Mouse (Mus musculus) limb, embryonic 13.5 days (tissue): ENCODE measurements around the gene Pbx1. TPM values are rescaled to one million over a fixed set of nuclear protein-coding genes. Genes with fewer than 3 reads are reported as not detected.

Experiments used
- ATAC-seq: fragments of 200-750 bp; cut with Nextera tagmentation; 2 replicates; pipeline ENCODE4 v1.8.0; 2017; ENCODE audit warnings: low read depth, moderate number of reproducible peaks, moderate TSS enrichment; ENCODE audit not compliant: low FRiP score
- H3K27ac ChIP-seq: fragments of 300-500 bp; sonication (generic); 2 replicates; pipeline ENCODE4 v1.5.1; 2015; ENCODE audit warnings: inconsistent platforms, mild to moderate bottlenecking, moderate library complexity
- H3K27me3 ChIP-seq: fragments of 300-500 bp; sonication (generic); 2 replicates; pipeline ENCODE4 v1.6.1; 2015; ENCODE audit warnings: mild to moderate bottlenecking, inconsistent platforms
- H3K36me3 ChIP-seq: fragments of 300-500 bp; sonication (generic); 2 replicates; pipeline ENCODE4 v1.6.1; 2015; ENCODE audit warnings: inconsistent platforms, mild to moderate bottlenecking, moderate library complexity
- H3K4me1 ChIP-seq: fragments of 300-500 bp; sonication (generic); 2 replicates; pipeline ENCODE4 v1.6.1; 2015; ENCODE audit warnings: inconsistent platforms
- H3K4me2 ChIP-seq: fragments of 300-500 bp; sonication (generic); replicated peaks from 2 replicates; pipeline ENCODE4 v1.6.1; 2015; ENCODE audit warnings: inconsistent platforms, mild to moderate bottlenecking, moderate library complexity
- H3K4me3 ChIP-seq: fragments of 300-500 bp; sonication (generic); 2 replicates; pipeline ENCODE4 v1.5.1; 2015; ENCODE audit warnings: moderate library complexity, mild to moderate bottlenecking, inconsistent platforms
- H3K9ac ChIP-seq: fragments of 300-500 bp; sonication (generic); 2 replicates; pipeline ENCODE4 v1.6.1; 2015; ENCODE audit warnings: mild to moderate bottlenecking, inconsistent platforms
- H3K9me3 ChIP-seq: fragments of 300-500 bp; sonication (generic); 2 replicates; pipeline ENCODE4 v1.6.1; 2016; ENCODE audit warnings: inconsistent platforms
- WGBS: fragments of 180-500 bp; shearing (Covaris S2); methylation state at CpG from one replicate; pipeline ENCODE4 v1.1.7; 2015; 5-methylcytosine and 5-hydroxymethylcytosine counted together
- polyA plus RNA-seq: library from polyadenylated mRNA; unstranded; fragments of >200 nt; fragmentation: Nextera tagmentation; extraction: Ambion mirVana; gene quantifications from 2 replicates; pipeline ENCODE4 v1.2.1, GENCODE M21; 2015

Pbx1 gene
- polyA plus RNA-seq, 1 experiment from 2014 or later: 31.6 TPM

DNA sequence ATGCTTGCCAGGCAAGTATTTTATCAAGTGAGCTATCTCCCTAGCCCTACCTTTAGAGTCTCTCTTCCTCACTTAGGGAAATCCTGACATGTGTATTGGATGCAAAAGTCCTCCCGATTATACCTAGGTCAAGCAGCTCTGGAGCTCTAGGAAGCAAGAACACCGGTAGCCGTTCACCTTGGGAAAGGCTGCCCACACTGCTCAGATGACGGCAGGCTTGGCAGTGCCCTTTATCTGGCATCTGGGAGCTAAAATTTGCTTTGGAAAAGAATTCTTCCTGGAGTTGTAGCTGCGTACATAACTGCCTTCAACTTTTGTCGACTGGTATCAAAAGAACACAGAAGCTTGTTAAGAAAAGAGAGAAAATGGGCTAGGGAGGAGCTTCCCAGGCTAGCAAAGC, 37.5 kb downstream of the Pbx1 start:
- Histone ChIP-seq H3K36me3 (peaks cover 15% of the 10 kb centered on the region), H3K27ac (no peak overlapping the region), H3K27me3 (0 out of 2 replicates have a peak, but pooled peaks cover 4% of the 10 kb centered on the region), H3K9me3 (no peaks in the 10 kb centered on the region), H3K4me1 (peaks cover 48% of the 10 kb centered on the region), H3K4me2 (no peak overlapping the region), H3K4me3 (no peak overlapping the region), H3K9ac (no peak overlapping the region)
- no peak for ATAC-seq
- 84% methylated on average over 6 of the region's 6 CpGs for WGBS

DNA sequence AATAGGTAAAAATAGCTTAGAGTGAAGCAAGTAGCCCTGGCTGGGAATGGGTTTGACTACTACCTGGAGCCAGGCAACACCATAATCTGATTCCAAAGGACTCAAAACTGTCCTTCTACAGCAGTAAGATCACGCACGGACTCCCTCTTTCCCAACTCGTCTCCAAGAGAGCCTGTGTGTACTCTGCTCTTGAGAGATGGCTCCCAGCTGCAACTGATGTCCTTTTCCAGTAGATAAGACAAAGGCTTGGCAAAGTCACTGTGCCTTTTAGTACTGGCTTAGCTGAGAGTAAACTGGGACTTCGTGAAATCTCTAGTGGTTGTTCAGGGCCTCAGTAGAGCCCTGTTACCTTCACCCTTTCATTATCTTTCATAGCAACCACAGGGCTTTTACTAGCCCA, 38.6 kb downstream of the Pbx1 start:
- no peak overlapping the region for H3K9ac ChIP-seq
- H3K9me3 ChIP-seq: no peaks in the 10 kb centered on the region
- peaks cover 58% of the 10 kb centered on the region for H3K4me1 ChIP-seq
- ATAC-seq: no peak
- no peak overlapping the region for H3K27ac ChIP-seq
- H3K36me3 ChIP-seq: peaks cover 15% of the 10 kb centered on the region
- H3K27me3 ChIP-seq: 0 out of 2 replicates have a peak, but pooled peaks cover 4% of the 10 kb centered on the region
- WGBS: 67% methylated on average over 4 of the region's 4 CpGs
- H3K4me2 ChIP-seq: no peak overlapping the region
- no peak overlapping the region for H3K4me3 ChIP-seq

DNA sequence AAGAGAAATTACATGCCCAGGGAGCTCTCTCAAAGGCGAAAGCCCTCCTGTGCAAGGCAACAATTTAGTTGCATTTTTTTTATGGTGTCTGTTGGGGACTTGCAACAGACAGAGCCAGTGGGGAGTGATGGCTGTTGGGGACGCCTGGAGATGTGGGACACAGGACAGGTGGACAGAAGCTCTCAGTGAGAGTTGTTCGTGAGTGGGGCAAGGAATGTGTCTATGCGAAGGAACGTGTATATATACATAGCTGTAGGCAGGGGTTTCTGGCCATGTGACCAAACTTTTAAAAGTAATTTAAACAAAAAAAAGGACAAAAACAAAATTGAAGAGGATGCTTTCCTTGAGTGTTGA, 39.6 kb downstream of the Pbx1 start:
- H3K4me1 ChIP-seq: peaks cover 58% of the 10 kb centered on the region
- no peak overlapping the region for H3K9ac ChIP-seq
- no peaks in the 10 kb centered on the region for H3K9me3 ChIP-seq
- H3K27me3 ChIP-seq: 0 out of 2 replicates have a peak, but pooled peaks cover 4% of the 10 kb centered on the region
- H3K27ac ChIP-seq: peak overlapping the region; percentile 61; the same call in 1 of the 2 replicates
- peak overlapping the region; percentile 58 for H3K4me2 ChIP-seq
- 12% methylated on average over 5 of the region's 5 CpGs for WGBS
- ATAC-seq: peak; percentile 12; the same call in 1 of the 2 replicates
- peaks cover 14% of the 10 kb centered on the region for H3K36me3 ChIP-seq
- peak overlapping the region; percentile 13 for H3K4me3 ChIP-seq

DNA sequence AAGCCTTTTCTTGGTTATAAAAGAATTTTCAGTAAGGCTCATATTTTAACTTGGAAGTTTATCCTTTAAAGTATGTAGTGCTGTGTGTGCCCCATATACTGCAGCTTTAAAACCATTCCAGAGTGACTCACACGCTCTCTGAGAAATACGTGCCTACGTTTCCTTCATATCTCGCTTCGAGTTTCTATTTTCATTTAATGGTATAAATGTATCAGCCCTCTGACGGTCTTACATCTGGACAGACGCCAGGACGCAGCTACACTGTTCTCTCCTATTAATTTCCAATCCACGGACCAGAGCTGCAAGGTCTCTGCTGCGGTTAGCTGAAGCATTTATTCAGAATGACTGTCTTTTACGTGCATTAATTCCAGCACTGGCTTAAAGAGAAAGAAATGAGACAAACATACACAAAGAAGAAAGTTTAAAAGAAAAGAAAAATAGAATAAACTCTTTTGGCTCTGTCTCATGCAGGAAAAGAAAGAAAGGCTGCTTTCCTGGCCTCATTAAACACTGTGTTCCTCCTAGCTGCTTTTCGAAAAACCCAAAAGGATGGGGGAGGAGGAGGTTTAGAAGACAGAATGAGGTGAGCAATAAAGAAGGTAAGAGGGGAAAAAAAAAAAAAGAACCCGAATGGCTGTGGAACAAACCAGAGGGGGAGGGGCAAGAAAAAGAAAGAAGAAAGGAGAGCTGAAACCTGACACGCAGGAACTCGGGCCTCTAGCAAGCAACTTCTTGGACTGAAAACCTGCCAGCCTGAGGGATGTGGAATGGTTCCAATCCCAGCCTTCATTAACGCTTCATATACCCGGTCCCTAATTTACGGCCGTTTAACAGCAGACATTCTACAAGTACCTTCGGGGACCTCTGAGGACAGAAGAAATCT, 40.2 kb downstream of the Pbx1 start:
- Histone ChIP-seq H3K27ac (peak overlapping the region; percentile 69), H3K27me3 (0 out of 2 replicates have a peak, but pooled peaks cover 4% of the 10 kb centered on the region), H3K36me3 (peaks cover 7% of the 10 kb centered on the region), H3K9me3 (no peaks in the 10 kb centered on the region), H3K4me3 (peak overlapping the region; percentile 13), H3K4me1 (peaks cover 63% of the 10 kb centered on the region), H3K9ac (0 out of 2 replicates have a peak overlapping the region, but pooled peaks have one; percentile 14), H3K4me2 (peak overlapping the region; percentile 58)
- ATAC-seq: peak; percentile 83
- 5% methylated on average over 20 of the region's 20 CpGs for WGBS

DNA sequence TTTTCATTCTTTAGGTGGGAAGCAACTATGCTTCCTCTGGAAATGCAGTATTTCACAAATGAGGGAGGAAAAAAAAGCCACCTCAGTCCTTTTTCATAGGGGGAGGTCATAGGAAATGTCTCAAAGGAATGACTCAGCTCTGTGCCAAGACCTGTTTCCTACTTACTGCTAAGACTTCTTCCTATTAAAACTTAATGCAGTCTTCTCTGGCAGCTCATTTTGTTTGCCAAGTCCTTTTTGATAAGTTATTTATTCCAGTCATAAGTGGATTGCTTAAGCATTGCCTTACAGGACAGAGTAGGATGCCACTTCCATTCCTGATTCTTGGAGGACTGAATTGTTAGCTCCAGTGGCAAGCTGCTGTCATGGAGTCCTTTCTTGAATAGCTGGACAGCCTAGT, 41.3 kb downstream of the Pbx1 start:
- H3K4me1 ChIP-seq: peaks cover 74% of the 10 kb centered on the region
- no peak overlapping the region for H3K27ac ChIP-seq
- 0 out of 2 replicates have a peak, but pooled peaks cover 4% of the 10 kb centered on the region for H3K27me3 ChIP-seq
- H3K9me3 ChIP-seq: no peaks in the 10 kb centered on the region
- no peak overlapping the region for H3K9ac ChIP-seq
- no peak overlapping the region for H3K4me3 ChIP-seq
- ATAC-seq: no peak
- H3K36me3 ChIP-seq: 0 out of 2 replicates have a peak, but pooled peaks cover 4% of the 10 kb centered on the region
- no peak overlapping the region for H3K4me2 ChIP-seq

DNA sequence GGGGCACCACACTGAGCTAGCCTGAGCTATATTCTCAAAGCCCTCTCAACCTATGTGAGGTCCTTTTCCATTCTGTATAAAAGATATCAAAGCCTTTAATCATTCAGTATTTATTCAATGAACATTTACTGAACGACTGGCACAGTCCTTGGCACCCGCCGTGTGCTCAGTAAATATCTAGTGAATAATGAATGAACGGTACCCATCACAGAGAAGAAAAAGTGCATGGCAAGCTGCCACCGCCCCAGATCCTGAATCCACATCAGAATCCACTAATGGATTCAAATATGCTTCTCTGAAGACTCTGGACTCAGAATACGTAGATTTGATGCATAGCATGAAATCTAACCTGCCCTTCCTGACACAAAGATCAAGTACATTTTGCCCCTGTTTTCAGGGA, 45.9 kb downstream of the Pbx1 start:
- 75% methylated on average over 6 of the region's 6 CpGs for WGBS
- no peak overlapping the region for H3K9ac ChIP-seq

DNA sequence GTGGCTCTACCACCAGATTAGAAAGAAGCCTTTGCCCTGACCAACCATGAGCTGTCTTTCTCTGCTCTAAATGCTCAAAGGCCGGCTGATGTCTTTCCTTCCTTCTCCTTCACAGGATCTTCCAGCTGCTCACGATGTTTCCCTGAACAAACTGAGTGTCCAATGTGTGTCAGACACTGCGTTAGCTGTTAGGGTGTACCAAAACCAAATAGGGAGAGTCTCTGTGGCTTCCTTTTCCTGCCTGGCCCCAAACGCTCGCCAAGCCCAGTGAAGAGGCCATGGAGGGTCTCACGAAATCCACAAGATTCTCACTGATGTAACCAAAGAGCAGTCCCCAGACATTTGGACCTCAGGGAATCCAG, 47.5 kb downstream of the Pbx1 start:
- H3K4me1 ChIP-seq: peaks cover 85% of the 10 kb centered on the region
- 32% methylated on average over 6 of the region's 6 CpGs for WGBS
- 0 out of 2 replicates have a peak, but pooled peaks cover under 1% of the 10 kb centered on the region for H3K27me3 ChIP-seq
- no peak for ATAC-seq
- H3K9me3 ChIP-seq: no peaks in the 10 kb centered on the region
- H3K27ac ChIP-seq: peak overlapping the region; percentile 52; the same call in 1 of the 2 replicates
- no peak overlapping the region for H3K4me2 ChIP-seq
- no peaks in the 10 kb centered on the region for H3K36me3 ChIP-seq
- no peak overlapping the region for H3K9ac ChIP-seq
- H3K4me3 ChIP-seq: no peak overlapping the region

More for the DNA sequence above, 45.9 kb downstream of the Pbx1 start:
- Histone ChIP-seq H3K27ac (no peak overlapping the region), H3K4me1 (peaks cover 83% of the 10 kb centered on the region), H3K4me2 (no peak overlapping the region), H3K36me3 (0 out of 2 replicates have a peak, but pooled peaks cover 4% of the 10 kb centered on the region), H3K27me3 (0 out of 2 replicates have a peak, but pooled peaks cover 4% of the 10 kb centered on the region), H3K9me3 (no peaks in the 10 kb centered on the region), H3K4me3 (no peak overlapping the region)
- no peak for ATAC-seq

DNA sequence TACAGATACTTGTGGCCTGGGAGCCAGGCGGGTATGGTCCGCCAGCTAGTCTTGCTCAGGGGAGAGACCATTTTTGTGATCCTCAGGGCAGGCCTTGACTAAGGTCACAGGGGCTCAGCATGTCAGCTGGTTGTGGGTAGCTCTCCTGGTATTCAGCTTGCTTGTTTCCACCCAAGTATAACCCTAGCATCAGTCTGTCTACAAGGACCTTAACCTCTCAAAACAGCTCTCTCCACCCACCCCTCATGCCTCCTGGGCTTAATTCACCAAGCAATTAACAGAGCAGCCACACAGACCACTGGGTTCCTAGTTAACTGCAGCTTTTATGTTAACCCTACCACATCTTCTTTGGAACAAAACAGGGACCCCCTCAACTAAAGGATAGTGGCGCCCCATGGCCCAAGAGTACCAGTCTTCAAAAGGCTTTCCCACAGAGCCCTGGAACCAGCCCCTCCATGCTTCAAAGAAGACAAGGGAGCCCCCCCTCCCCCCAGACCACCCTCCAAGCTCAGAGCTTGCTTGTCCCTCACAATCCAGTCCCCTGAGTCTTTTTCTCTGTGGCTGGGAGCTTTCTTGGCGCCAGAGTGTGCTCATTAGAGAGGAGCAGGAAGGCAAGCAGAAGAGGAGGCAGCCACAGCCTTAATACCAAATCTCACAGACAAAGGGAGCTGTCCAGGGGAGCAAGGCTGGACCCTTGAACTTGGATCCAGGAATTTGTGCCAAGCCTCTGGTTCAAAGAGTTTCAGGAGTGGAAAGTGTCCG, 48.1 kb downstream of the Pbx1 start:
- Histone ChIP-seq H3K9ac (no peak overlapping the region), H3K4me1 (peaks cover 81% of the 10 kb centered on the region), H3K36me3 (no peaks in the 10 kb centered on the region), H3K9me3 (no peaks in the 10 kb centered on the region), H3K4me3 (no peak overlapping the region), H3K27me3 (no peaks in the 10 kb centered on the region), H3K4me2 (no peak overlapping the region), H3K27ac (peak overlapping the region; percentile 52)
- 38% methylated on average over 5 of the region's 5 CpGs for WGBS
- no peak for ATAC-seq

DNA sequence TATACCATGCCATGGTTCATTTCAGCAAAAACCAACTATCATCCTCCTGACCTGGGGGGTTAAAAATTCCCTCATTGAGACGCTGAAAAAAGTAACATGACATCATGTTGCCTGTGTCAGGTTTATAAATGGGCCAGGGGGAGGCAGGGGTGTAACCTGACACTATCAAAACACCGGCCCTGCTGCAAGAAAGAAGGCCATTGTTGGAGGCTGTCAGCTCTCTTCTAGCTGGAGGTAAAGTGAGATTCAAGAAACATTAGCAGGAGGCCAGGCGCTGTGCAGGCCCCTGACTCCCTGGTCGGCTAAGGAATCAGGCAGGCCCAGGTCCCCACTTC, 49.3 kb downstream of the Pbx1 start:
- H3K9me3 ChIP-seq: no peaks in the 10 kb centered on the region
- H3K4me1 ChIP-seq: peaks cover 75% of the 10 kb centered on the region
- H3K4me3 ChIP-seq: no peak overlapping the region
- ATAC-seq: peak; percentile 76
- H3K27me3 ChIP-seq: no peaks in the 10 kb centered on the region
- H3K4me2 ChIP-seq: peak overlapping the region; percentile 5; the same call in 1 of the 2 replicates
- H3K9ac ChIP-seq: no peak overlapping the region
- WGBS: 3% methylated on average over 4 of the region's 4 CpGs
- peak overlapping the region; percentile 52; the same call in 1 of the 2 replicates for H3K27ac ChIP-seq
- H3K36me3 ChIP-seq: no peaks in the 10 kb centered on the region

DNA sequence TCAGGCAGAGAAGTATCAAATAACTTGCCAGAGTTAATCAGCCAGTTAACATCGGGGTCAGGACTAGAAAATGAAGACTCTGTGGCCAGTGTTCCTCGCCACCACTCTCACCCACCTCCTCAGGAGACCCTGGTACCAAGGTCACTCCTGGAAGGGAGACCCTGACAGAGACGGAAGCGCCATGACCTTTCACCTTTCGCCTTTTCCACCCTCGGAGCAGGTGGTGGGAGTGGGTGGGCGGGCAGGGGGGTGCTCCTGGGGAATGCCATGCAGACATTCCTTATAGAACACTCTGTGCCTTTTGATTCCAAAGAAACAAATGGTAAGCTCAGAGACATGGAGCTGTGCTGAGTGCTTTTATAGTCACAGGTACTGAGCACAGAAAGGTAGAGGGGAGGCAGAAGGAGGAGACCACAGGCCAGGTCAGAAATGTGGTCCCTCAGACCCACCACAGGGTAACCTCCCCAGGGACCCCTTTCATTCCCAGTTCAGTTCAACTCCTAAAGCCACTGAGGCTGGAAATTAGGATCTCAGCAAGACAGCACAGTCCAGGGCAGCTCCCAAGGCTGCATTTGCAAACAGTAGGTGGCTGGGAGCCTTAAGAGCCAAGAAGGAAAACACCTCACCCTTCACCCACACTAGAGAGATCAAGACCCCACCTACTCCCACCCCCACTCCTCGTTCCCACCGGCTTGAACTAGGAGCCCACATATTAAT, 49.8 kb downstream of the Pbx1 start:
- no peak overlapping the region for H3K9ac ChIP-seq
- no peaks in the 10 kb centered on the region for H3K9me3 ChIP-seq
- peak overlapping the region; percentile 3; the same call in 1 of the 2 replicates for H3K27ac ChIP-seq
- no peak overlapping the region for H3K4me3 ChIP-seq
- ATAC-seq: peak; percentile 22
- H3K27me3 ChIP-seq: no peaks in the 10 kb centered on the region
- peak overlapping the region; percentile 5; the same call in 1 of the 2 replicates for H3K4me2 ChIP-seq
- WGBS: 21% methylated on average over 9 of the region's 9 CpGs
- peaks cover 75% of the 10 kb centered on the region for H3K4me1 ChIP-seq
- no peaks in the 10 kb centered on the region for H3K36me3 ChIP-seq

DNA sequence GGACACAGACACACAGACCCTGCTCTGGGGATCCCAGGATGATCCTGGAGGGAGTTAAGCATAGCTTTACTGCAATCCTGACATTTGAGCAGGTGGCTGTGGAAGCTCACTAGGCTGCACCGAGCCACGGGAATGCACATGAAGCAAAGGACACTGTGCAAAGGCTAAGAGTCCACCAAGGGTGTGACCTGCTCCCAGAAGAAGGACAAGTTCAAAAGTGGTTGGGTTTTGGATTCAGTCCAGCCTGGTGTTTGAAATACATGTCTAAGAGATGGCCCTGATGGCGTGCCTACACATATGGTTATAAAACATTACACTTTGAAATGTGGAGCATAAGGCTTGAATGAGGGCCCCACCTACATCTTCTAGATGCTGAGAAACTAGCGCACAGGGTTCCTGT, 50.6 kb downstream of the Pbx1 start:
- no peak overlapping the region for H3K27ac ChIP-seq
- H3K4me3 ChIP-seq: no peak overlapping the region
- H3K9ac ChIP-seq: no peak overlapping the region
- H3K27me3 ChIP-seq: no peaks in the 10 kb centered on the region
- WGBS: 42% methylated on average over 4 of the region's 4 CpGs
- ATAC-seq: no peak
- peaks cover 69% of the 10 kb centered on the region for H3K4me1 ChIP-seq
- H3K4me2 ChIP-seq: no peak overlapping the region
- H3K36me3 ChIP-seq: no peaks in the 10 kb centered on the region
- H3K9me3 ChIP-seq: no peaks in the 10 kb centered on the region
